Mouse (Mus musculus) limb, embryonic 12.5 days (tissue): ENCODE measurements around the gene Gm10277. TPM values are rescaled to one million over a fixed set of nuclear protein-coding genes. Genes with fewer than 3 reads are reported as not detected.

Experiments
- ATAC-seq: fragments of 200-750 bp; cut with Nextera tagmentation; 2 replicates; pipeline ENCODE4 v1.8.0; 2017; ENCODE audit warnings: low read depth, moderate TSS enrichment; ENCODE audit not compliant: insufficient number of reproducible peaks, insufficient read depth, low FRiP score, low TSS enrichment
- H3K27ac ChIP-seq: fragments of 300-500 bp; sonication (generic); 2 replicates; pipeline ENCODE4 v1.5.1; 2016; ENCODE audit warnings: mild to moderate bottlenecking, moderate library complexity
- H3K27me3 ChIP-seq: fragments of 300-500 bp; sonication (generic); 2 replicates; pipeline ENCODE4 v1.6.1; 2016; ENCODE audit warnings: mild to moderate bottlenecking, moderate library complexity
- H3K36me3 ChIP-seq: fragments of 300-500 bp; sonication (generic); 2 replicates; pipeline ENCODE4 v1.6.1; 2016; ENCODE audit warnings: mild to moderate bottlenecking, moderate library complexity
- H3K4me1 ChIP-seq: fragments of 300-500 bp; sonication (generic); replicated peaks from 2 replicates; pipeline ENCODE4 v1.6.1; 2016
- H3K4me2 ChIP-seq: fragments of 300-500 bp; sonication (generic); 2 replicates; pipeline ENCODE4 v1.6.1; 2016; ENCODE audit warnings: mild to moderate bottlenecking, moderate library complexity
- H3K4me3 ChIP-seq: fragments of 300-500 bp; sonication (generic); replicated peaks from 2 replicates; pipeline ENCODE4 v1.5.1; 2016; ENCODE audit warnings: mild to moderate bottlenecking
- H3K9ac ChIP-seq: fragments of 300-500 bp; sonication (generic); replicated peaks from 2 replicates; pipeline ENCODE4 v1.6.1; 2016; ENCODE audit warnings: mild to moderate bottlenecking, moderate library complexity
- H3K9me3 ChIP-seq: fragments of 300-500 bp; sonication (generic); 2 replicates; pipeline ENCODE4 v1.6.1; 2016; ENCODE audit warnings: mild to moderate bottlenecking, moderate library complexity
- WGBS: fragments of 180-500 bp; shearing (Covaris S2); methylation state at CpG from one replicate; pipeline ENCODE4 v1.1.7; 2016; 5-methylcytosine and 5-hydroxymethylcytosine counted together
- polyA plus RNA-seq: library from polyadenylated mRNA; unstranded; fragments of >200 nt; fragmentation: Nextera tagmentation; extraction: Ambion mirVana; gene quantifications from 2 replicates; pipeline ENCODE4 v1.2.1, GENCODE M21; 2016

Gene Gm10277
- polyA plus RNA-seq, result 1.9 and 2.6 TPM in 2 replicates

- WGBS, result 80% methylated on average over 5 of the region's 5 CpGs
- Histone ChIP-seq H3K4me3 (no peak within 1 kb of the TSS), H3K36me3 (no peaks in the 10 kb centered on the region), H3K27ac (no peak within 1 kb of the TSS), H3K4me1 (peaks cover 64% of the 10 kb centered on the region), H3K4me2 (no peak within 1 kb of the TSS), H3K9ac (no peak within 1 kb of the TSS), H3K9me3 (no peaks in the 10 kb centered on the region), H3K27me3 (no peaks in the 10 kb centered on the region)
- no peak for ATAC-seq
Observed at GRCm38 (mm10) chr11:77787707-77788106, at the start of gene Gm10277. TSS of gene Gm10277 (minus strand) at chr11:77787747.

DNA sequence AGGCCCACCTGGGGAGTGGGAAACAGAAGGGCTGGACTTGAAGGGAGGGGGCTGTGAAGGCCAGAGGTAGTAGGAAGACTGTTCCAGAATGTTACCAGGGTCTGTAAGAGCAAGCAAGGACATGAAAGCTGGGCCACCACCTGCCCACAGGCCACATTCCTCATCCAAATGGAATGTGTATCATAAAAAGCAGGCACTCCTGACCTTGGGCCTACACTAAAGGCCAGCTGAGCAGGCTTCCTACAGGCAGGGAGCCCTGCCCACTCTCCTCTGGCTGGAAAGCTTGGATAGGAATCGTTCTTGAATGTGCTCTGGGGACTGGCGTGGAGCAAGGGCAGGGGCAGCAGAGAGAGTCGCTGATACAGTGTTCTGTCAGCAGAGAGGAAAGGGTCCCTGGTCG lies 49.2 kb upstream of the Gm10277 start:
- Histone ChIP-seq H3K9ac (no peak overlapping the region; the same call in 1 of the 2 replicates), H3K4me3 (no peak overlapping the region), H3K27me3 (peaks cover 18% of the 10 kb centered on the region; the same call in 1 of the 2 replicates), H3K36me3 (peaks cover 80% of the 10 kb centered on the region), H3K4me1 (peaks cover 38% of the 10 kb centered on the region), H3K4me2 (no peak overlapping the region), H3K9me3 (0 out of 2 replicates have a peak, but pooled peaks cover 4% of the 10 kb centered on the region), H3K27ac (peak overlapping the region; percentile 72)
- ATAC-seq, result no peak
- WGBS, result 43% methylated on average over 4 of the region's 4 CpGs

DNA sequence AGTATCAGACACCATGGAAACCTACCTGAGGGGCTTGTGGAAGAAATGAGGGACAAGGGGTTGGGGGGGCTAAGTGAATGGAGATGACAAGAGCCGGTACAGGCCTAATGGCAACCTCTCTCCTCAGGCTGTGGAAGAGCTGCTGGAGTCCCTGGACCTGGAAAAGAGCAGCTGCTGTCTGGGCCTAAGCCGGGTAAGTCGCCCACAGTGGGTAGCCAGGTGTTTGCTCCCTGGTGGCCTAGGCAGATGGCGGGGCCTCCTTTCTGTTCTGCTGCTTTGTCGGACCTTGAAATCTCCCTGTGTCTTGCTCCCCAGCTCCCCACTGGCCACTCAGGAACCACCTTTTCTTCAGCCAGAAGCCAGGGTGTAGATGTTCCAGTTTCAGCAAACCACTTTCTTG lies 48.7 kb upstream of the Gm10277 start:
- Histone ChIP-seq H3K9me3 (0 out of 2 replicates have a peak, but pooled peaks cover 4% of the 10 kb centered on the region), H3K4me1 (peaks cover 34% of the 10 kb centered on the region), H3K4me2 (no peak overlapping the region), H3K27me3 (peaks cover 13% of the 10 kb centered on the region; the same call in 1 of the 2 replicates), H3K4me3 (no peak overlapping the region), H3K27ac (peak overlapping the region; percentile 72), H3K36me3 (peaks cover 79% of the 10 kb centered on the region), H3K9ac (no peak overlapping the region; the same call in 1 of the 2 replicates)
- ATAC-seq, result no peak
- WGBS, result 60% methylated on average over 5 of the region's 5 CpGs

- H3K27ac ChIP-seq, result no peak overlapping the region
- H3K4me2 ChIP-seq, result no peak overlapping the region
- H3K9ac ChIP-seq, result no peak overlapping the region
- H3K4me1 ChIP-seq, result peaks cover 22% of the 10 kb centered on the region
- peaks cover 13% of the 10 kb centered on the region; the same call in 1 of the 2 replicates for H3K27me3 ChIP-seq
- ATAC-seq, result no peak
- no peak overlapping the region for H3K4me3 ChIP-seq
- H3K9me3 ChIP-seq, result 0 out of 2 replicates have a peak, but pooled peaks cover 4% of the 10 kb centered on the region
- 93% methylated on average over 3 of the region's 3 CpGs for WGBS
- peaks cover 84% of the 10 kb centered on the region for H3K36me3 ChIP-seq
Observed at GRCm38 (mm10) chr11:77835109-77835508, 47.6 kb upstream of the Gm10277 start.

DNA sequence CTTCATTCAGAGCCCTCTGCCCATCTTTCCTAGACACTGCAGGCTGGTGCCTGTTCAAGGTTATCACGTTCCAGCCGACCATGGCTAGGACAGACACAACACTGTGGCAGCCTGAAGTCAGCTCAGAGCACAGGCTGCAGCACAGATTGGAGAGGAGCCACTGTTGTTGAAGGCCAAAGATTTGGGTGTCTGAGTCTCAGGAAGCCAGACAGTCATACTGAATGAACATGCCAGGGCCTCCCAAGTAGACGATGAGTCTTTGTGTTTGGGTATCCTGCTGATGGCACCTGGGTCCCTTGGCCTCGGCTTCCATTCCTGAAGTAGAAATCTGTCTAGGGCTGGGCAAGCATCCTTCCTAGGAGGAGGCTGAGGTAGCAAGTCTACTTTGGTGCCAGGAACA lies 45.0 kb upstream of the Gm10277 start:
- 90% methylated on average over 4 of the region's 4 CpGs for WGBS
- Histone ChIP-seq H3K4me3 (no peak overlapping the region), H3K4me2 (no peak overlapping the region), H3K36me3 (peaks cover 92% of the 10 kb centered on the region), H3K9me3 (0 out of 2 replicates have a peak, but pooled peaks cover 4% of the 10 kb centered on the region), H3K27me3 (no peaks in the 10 kb centered on the region), H3K9ac (no peak overlapping the region), H3K4me1 (peaks cover 18% of the 10 kb centered on the region), H3K27ac (no peak overlapping the region)
- ATAC-seq, result no peak

- no peak overlapping the region for H3K4me3 ChIP-seq
- peaks cover 4% of the 10 kb centered on the region for H3K4me1 ChIP-seq
Observed at GRCm38 (mm10) chr11:77830875-77831274, 43.3 kb upstream of the Gm10277 start.

DNA sequence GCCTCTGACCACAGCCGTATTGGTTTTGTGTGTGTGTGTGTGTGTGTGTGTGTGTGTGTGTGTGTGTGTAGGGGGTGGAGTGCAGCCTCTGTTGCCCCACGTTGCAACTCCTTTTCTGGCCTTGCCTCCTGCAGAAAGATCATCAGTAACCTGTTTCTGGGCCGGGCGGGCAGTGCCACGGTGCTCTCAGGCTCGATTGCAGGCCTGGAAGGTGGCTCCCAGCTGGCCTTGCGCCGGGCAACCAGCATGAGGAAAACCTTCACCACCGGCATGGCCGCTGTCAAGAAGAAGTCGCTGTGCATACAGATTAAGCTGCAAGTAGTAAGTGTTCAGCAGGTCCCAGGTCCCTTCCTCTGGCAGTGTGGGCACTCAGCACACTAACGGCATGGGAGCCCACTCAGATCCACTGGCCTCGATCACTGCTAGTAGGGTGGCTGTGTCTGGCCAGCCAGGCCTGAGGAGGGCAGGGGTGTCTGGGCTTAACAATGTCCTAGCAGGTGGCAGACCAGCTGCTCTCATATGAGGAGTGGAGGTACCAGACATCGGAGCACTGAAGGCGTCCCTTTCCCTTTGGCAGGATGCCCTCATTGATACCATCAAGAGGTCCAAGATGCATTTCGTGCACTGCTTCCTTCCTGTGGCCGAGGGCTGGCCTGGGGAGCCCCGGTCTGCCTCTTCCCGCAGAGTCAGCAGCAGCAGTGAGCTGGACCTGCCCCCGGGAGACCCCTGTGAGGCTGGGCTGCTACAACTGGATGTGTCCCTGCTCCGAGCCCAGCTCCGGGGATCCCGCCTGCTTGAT lies 41.7 kb upstream of the Gm10277 start:
- no peak for ATAC-seq

More at GRCm38 (mm10) chr11:77830875-77831274, 43.3 kb upstream of the Gm10277 start:
- no peak overlapping the region for H3K27ac ChIP-seq
- peaks cover 5% of the 10 kb centered on the region; the same call in 1 of the 2 replicates for H3K27me3 ChIP-seq
- 62% methylated on average over 7 of the region's 7 CpGs for WGBS
- H3K9ac ChIP-seq, result no peak overlapping the region
- H3K4me2 ChIP-seq, result no peak overlapping the region
- H3K36me3 ChIP-seq, result peaks cover 79% of the 10 kb centered on the region
- no peak for ATAC-seq
- 0 out of 2 replicates have a peak, but pooled peaks cover 4% of the 10 kb centered on the region for H3K9me3 ChIP-seq

GRCm38 (mm10) chr11:77828163-77828562 lies 40.6 kb upstream of the Gm10277 start:
- Histone ChIP-seq H3K4me3 (no peak overlapping the region), H3K9ac (no peak overlapping the region), H3K36me3 (peaks cover 78% of the 10 kb centered on the region), H3K27me3 (peaks cover 5% of the 10 kb centered on the region; the same call in 1 of the 2 replicates), H3K9me3 (no peaks in the 10 kb centered on the region), H3K27ac (no peak overlapping the region), H3K4me1 (no peaks in the 10 kb centered on the region), H3K4me2 (no peak overlapping the region)
- WGBS, result 88% methylated on average over 5 of the region's 5 CpGs
- ATAC-seq, result no peak

More for the DNA sequence above, 41.7 kb upstream of the Gm10277 start:
- Histone ChIP-seq H3K4me3 (no peak overlapping the region), H3K36me3 (peaks cover 77% of the 10 kb centered on the region), H3K4me2 (no peak overlapping the region), H3K27ac (no peak overlapping the region), H3K9me3 (no peaks in the 10 kb centered on the region), H3K4me1 (no peaks in the 10 kb centered on the region), H3K27me3 (peaks cover 5% of the 10 kb centered on the region; the same call in 1 of the 2 replicates), H3K9ac (no peak overlapping the region)
- WGBS, result 83% methylated on average over 23 of the region's 23 CpGs

- ATAC-seq, result no peak
- 58% methylated on average over 18 of the region's 18 CpGs for WGBS
- no peak overlapping the region for H3K4me2 ChIP-seq
Observed at GRCm38 (mm10) chr11:77827241-77827995, 39.9 kb upstream of the Gm10277 start.

GRCm38 (mm10) chr11:77826311-77826710 lies 38.8 kb upstream of the Gm10277 start:
- no peak for ATAC-seq
- Histone ChIP-seq H3K4me2 (no peak overlapping the region), H3K9me3 (no peaks in the 10 kb centered on the region), H3K27ac (no peak overlapping the region), H3K36me3 (peaks cover 63% of the 10 kb centered on the region), H3K4me1 (no peaks in the 10 kb centered on the region; the same call in 1 of the 2 replicates), H3K4me3 (no peak overlapping the region), H3K9ac (no peak overlapping the region), H3K27me3 (peaks cover 5% of the 10 kb centered on the region; the same call in 1 of the 2 replicates)
- 42% methylated on average over 3 of the region's 3 CpGs for WGBS

More at GRCm38 (mm10) chr11:77827241-77827995, 39.9 kb upstream of the Gm10277 start:
- Histone ChIP-seq H3K4me1 (no peaks in the 10 kb centered on the region; the same call in 1 of the 2 replicates), H3K27ac (no peak overlapping the region), H3K9me3 (no peaks in the 10 kb centered on the region), H3K27me3 (peaks cover 5% of the 10 kb centered on the region; the same call in 1 of the 2 replicates), H3K36me3 (peaks cover 73% of the 10 kb centered on the region), H3K4me3 (no peak overlapping the region), H3K9ac (no peak overlapping the region)

GRCm38 (mm10) chr11:77825853-77826252 lies 38.3 kb upstream of the Gm10277 start:
- peaks cover 64% of the 10 kb centered on the region for H3K36me3 ChIP-seq
- H3K9ac ChIP-seq, result no peak overlapping the region
- peaks cover 5% of the 10 kb centered on the region; the same call in 1 of the 2 replicates for H3K27me3 ChIP-seq
- H3K9me3 ChIP-seq, result no peaks in the 10 kb centered on the region
- H3K4me2 ChIP-seq, result no peak overlapping the region
- no peak overlapping the region for H3K27ac ChIP-seq
- H3K4me3 ChIP-seq, result no peak overlapping the region
- ATAC-seq, result no peak
- no peaks in the 10 kb centered on the region; the same call in 1 of the 2 replicates for H3K4me1 ChIP-seq
- WGBS, result 0% methylated on average over 5 of the region's 5 CpGs
